Mouse (Mus musculus): ENCODE measurements around the gene Plod2. TPM values are rescaled to one million over a fixed set of nuclear protein-coding genes. Genes with fewer than 3 reads are reported as not detected.

Gene Plod2
- polyA plus RNA-seq, 1 experiment = not detected

DNA sequence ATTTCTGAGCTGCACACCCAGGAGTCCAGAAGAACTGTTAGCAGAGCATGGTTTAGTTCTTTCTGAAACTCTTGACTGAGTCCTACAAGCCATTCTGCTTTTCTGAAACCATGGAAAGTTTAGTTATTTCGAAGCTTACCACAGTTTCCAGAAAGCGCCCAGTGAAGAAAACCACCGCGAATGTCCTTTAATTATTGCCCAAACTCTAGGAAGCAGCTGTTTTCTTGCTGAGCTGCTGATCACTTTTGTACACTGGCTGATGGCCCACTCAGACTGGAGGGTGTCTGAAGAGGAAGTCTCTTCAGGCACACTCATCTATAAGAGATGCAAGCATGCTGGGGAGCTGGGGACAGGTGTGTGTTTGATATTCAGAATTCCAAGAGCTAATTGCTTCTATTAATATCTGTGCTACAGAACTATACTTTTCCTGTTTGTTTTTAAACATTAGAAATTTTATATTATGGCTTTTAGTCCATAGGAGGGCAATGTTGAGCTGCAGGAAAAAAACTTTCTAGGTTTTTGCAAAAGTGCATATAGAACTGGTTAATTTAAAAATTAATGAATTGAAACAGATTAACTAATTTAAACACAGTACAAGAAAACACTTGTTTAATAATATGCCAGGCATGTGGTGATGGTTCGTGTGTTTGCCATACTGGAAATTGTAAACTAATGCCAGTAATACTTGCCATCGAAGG is 97.3 kb downstream of the Plod2 start:
- Histone ChIP-seq H3K4me3 (replicated peaks) (no peak overlapping the region), H3K27me3 (ENCODE audit: control insufficient read depth) (no peaks in the 10 kb centered on the region), H3K4me1 (ENCODE audit: control insufficient read depth) (no peaks in the 10 kb centered on the region), H3K36me3 (ENCODE audit: control insufficient read depth) (no peaks in the 10 kb centered on the region), H3K9me3 (ENCODE audit: control insufficient read depth, low read length) (peaks cover 4% of the 10 kb centered on the region)
- no peak for TF ChIP-seq GATA1 (IDR thresholded peaks at IDR 0.05; ENCODE audit: low read length)
- TF ChIP-seq TAL1 (IDR thresholded peaks at IDR 0.05; ENCODE audit: low read length) = no peak

DNA sequence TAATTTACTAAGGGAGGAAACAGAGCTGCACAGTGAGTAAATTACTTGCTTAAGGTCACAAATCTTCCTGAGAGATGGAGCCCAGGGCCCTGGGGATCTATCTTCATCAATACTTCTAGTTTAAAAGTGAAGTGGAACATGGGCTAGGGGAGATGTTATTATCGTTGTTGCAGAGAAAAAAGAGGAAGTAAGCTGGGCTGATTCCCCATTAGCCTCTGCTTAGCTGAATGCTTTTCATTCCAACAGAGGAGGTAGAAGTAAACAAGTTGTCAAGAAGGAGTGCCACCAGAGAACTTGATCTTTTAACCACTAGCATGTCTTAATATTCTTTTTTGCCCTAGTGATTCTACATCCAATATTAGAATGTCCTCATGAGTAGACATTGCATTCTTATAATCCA is 99.7 kb downstream of the Plod2 start:
- no peak overlapping the region for H3K4me3 ChIP-seq (replicated peaks)
- H3K36me3 ChIP-seq (ENCODE audit: control insufficient read depth) = no peaks in the 10 kb centered on the region
- TF ChIP-seq TAL1 (IDR thresholded peaks at IDR 0.05; ENCODE audit: low read length) (no peak), GATA1 (IDR thresholded peaks at IDR 0.05; ENCODE audit: low read length) (no peak)
- no peaks in the 10 kb centered on the region for H3K27me3 ChIP-seq (ENCODE audit: control insufficient read depth)
- no peaks in the 10 kb centered on the region for H3K4me1 ChIP-seq (ENCODE audit: control insufficient read depth)
- peaks cover 9% of the 10 kb centered on the region for H3K9me3 ChIP-seq (ENCODE audit: control insufficient read depth, low read length)

Other genes with a start within 250 kb of the Plod2 start
- not detected in 2 replicates for gene 1700057G04Rik, start 232.8 kb upstream of the Plod2 start, polyA plus RNA-seq (2012)
- not detected in 2 replicates for gene Plscr4, start 84.8 kb upstream of the Plod2 start, polyA plus RNA-seq (2012)

All from erythroblast, embryonic 14.5 days (primary cell).